Mouse (Mus musculus) v-Abl transformed pro-B cells (cell line): ENCODE results near the gene Plekhg2.

Experiments used
- in situ Hi-C, 2 experiments: fragments of 400-800 bp; cut with MboI; formaldehyde crosslinking; loops; one replicate each; pipeline ENCODE4 v1.15.1; 2025; ENCODE audit not compliant: unreplicated experiment in 2 of 2

Plekhg2 gene

DNA sequence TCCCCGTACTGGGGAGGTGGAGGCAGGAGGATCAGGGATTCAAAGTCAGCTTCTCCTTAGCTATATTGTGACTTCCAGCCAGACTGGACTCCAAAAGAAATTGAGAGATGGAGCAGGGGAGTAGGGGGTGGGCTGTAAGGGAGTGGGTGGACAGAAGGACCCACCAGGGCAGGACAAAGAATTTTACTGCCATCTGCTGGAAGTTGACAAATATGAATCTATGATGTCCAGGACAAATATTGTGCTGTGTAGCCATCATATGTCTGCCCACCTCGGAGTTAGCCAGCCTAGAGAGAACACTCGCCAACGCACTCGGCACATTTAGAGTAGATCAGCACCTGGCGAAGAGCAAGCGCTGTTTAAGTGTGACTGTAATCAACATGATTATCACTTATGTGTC lies 23.8 kb downstream of the Plekhg2 start:
- in situ Hi-C loops, result loop anchor here (5.0 to 10.0 kb wide), 2 partner anchors 71 to 74 kb away; partner anchors contain the start of gene Eid2b (in 2 of the 2)

DNA sequence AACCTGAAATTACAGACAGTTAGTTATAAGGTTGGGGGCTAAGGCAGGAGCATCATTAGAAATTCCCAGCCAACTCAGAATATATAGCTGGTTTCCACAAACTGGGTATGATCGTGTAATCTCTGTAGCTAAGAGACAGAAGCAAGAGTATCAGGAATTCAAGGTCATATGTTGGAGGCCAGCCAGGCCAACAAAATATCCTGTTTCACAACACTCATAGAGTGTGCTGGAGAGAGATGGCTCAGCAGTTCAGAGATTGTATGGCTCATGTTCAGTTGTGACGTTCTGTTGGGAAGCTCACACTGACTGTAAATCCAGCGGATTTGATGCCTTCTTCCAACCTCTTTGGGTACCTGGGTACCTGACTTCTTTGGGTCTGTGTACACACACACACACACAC lies 24.7 kb downstream of the Plekhg2 start:
- in situ Hi-C loops, result loop anchor here (5.0 to 10.0 kb wide), 2 partner anchors 70 to 73 kb away; partner anchors contain the start of gene Eid2b (in 2 of the 2)

DNA sequence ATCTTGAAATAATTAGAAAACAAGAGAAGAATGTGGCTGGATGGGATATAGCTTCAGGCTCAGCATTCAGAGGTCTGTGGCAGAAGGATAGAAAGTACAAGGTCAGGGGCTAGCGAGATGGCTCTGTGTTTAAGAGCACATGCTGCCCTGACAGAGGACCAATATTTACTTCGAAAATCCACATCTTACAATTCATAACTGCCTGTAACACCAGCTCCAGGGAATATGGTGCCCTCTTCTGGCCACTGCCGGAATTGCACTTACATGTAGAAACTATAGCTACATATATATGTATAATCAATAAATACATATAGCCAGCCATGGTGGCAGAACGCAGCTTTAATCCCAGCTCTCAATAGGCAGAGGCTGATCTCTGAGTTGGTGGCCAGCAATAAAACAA lies 27.8 kb downstream of the Plekhg2 start:
- in situ Hi-C loops, result loop anchor here (5.0 to 10.0 kb wide), 2 partner anchors 67 to 70 kb away; partner anchors contain the start of gene Eid2b (in 2 of the 2)

GRCm38 (mm10) chr7:28341381-28341780 lies 31.0 kb downstream of the Plekhg2 start:
- in situ Hi-C loops, result loop anchor here in 1 of 2 experiments (10.0 kb wide), 1 partner anchor 67 kb away; the partner anchor contains the start of gene Eid2b

GRCm38 (mm10) chr7:28339213-28339917 lies 33.0 kb downstream of the Plekhg2 start:
- in situ Hi-C loops, result no loop called here

DNA sequence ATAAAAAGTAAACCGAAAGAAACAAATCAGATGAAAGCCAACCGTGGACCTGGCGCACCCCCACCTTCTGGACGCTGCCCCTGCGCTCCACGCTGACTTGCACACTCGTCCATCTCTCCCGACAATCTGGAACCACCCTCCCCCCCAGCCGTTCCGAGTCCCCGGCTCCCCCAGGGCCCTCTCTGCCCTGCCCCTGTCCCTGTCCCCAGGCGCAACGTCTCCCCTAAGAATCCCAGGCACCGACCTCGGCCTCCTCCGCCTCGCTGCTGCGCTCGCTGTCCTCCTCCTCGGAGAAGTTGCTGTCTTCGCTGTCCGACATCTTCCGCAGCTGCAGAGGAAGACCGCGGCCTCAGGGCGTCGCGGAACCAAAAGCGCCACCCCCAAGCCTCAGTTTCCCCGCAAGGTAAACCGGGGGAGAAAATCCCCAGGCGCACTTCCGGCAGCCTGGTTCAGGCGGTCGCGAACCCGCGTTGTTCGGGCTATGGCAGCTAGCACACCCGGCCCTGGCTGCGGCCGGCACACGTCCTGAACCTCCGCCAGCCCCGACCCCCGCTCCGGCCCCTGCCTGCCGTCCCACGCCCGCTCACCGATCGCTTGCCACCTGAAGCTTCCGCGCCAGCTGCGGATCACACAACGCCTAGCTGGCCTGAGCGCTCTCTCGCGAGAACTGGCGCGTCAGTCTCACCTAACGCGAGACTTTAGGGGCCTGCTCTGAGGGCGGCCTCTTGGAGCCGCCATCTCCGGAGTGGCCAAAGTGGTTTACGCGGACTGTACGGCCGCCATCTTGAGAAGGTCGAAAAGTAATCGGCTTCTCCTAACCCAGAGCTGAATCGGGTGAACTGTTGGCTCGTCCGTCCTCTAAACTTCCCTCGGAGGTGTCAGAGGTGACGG lies 34.0 kb downstream of the Plekhg2 start, which contains the start of gene Supt5:
Gene Supt5, minus strand, starts transcription at position 639 of the 891 bp plus-strand sequence.
- in situ Hi-C loops, result no loop called here

GRCm38 (mm10) chr7:28335471-28335870 lies 36.9 kb downstream of the Plekhg2 start:
- in situ Hi-C loops, result no loop called here

- in situ Hi-C loops, result no loop called here
Measured at GRCm38 (mm10) chr7:28334534-28334933, 37.9 kb downstream of the Plekhg2 start.

- in situ Hi-C loops, result no loop called here
Measured at GRCm38 (mm10) chr7:28328260-28328659, 44.1 kb downstream of the Plekhg2 start.

GRCm38 (mm10) chr7:28326457-28326856 lies 45.9 kb downstream of the Plekhg2 start:
- in situ Hi-C loops, result no loop called here

- in situ Hi-C loops, result no loop called here
Measured at GRCm38 (mm10) chr7:28325293-28325692, 47.1 kb downstream of the Plekhg2 start.

DNA sequence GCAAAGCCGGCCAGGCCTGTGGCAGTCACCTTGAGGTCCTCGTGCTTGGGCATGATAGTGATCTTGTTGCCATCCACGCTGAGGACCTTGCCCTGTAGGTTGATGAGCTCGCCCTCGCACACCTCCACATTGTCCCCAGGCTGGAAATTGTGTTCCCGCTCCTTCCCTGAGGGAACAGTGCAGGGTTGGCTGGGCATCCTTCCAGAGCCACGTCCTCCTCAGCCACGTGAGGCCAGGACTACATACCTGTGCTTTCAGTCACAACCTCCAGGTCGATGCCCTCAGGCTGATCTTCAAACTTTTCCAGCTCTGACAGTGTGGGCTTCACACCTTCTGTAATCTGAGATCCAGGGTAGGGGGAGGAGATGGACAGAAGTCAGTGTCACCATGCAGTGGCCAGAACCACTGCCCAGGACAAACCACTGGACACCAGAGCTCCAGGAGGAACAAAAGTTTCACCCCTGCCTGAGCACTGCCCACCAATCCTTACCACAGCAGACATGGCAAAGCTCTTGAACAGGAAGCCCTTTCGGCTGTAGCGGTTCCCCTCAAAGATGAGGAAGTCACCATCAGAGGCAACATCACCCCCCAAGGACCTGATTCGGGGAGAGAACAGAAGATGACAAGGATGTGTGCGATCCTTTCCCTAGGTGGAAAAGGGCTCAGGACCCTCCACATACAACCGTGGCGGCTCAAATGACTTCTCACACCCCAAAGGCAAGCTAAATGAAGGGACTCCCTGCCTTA lies 50.3 kb downstream of the Plekhg2 start:
- in situ Hi-C loops, result loop anchor here in 1 of 2 experiments (25.0 kb wide), 1 partner anchor 660 kb away; the partner anchor contains the start of genes Map3k10 and Ttc9b

DNA sequence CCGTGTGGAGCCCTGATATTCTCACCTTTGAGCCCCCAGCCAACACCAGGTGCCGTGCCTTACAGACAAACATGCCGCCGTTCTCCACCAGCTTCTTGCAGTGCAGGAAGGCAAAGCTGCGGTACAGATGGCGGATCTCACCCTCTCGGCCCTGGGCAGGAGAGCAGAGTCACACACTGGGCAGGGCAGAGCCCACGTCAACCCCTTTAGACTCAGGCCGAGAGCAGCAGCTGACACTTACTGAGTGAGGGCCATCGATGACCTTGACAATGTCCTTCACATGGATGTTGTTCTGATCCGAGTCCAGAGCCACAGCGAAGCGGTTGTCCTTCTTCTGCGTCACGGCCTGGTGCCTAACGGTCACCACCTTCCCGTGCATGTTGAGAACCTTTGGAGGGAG lies 53.7 kb downstream of the Plekhg2 start:
- in situ Hi-C loops, result loop anchor here in 1 of 2 experiments (25.0 kb wide), 1 partner anchor 656 kb away; the partner anchor contains the start of genes Map3k10 and Ttc9b

- in situ Hi-C loops, result loop anchor here in 1 of 2 experiments (25.0 kb wide), 1 partner anchor 656 kb away; the partner anchor contains the start of genes Map3k10 and Ttc9b
Measured at GRCm38 (mm10) chr7:28318036-28318435, 54.4 kb downstream of the Plekhg2 start.

- in situ Hi-C loops, result loop anchor here in 1 of 2 experiments (25.0 kb wide), 1 partner anchor 650 kb away; the partner anchor contains the start of genes Map3k10 and Ttc9b
Measured at GRCm38 (mm10) chr7:28311926-28312543, 60.4 kb downstream of the Plekhg2 start, which contains the start of gene Timm50. Timm50 (minus strand) TSS chr7:28312072.

GRCm38 (mm10) chr7:28311151-28311925 lies 61.1 kb downstream of the Plekhg2 start:
- in situ Hi-C loops, result loop anchor here in 1 of 2 experiments (25.0 kb wide), 1 partner anchor 649 kb away; the partner anchor contains the start of genes Map3k10 and Ttc9b

- in situ Hi-C loops, result loop anchor here (10.0 to 25.0 kb wide), 2 partner anchors 625 to 647 kb away; partner anchors contain the start of genes Map3k10 (in 1 of the 2), Ttc9b (in 1 of the 2) and Zfp607b (in 1 of the 2)
Measured at GRCm38 (mm10) chr7:28309737-28310136, 62.7 kb downstream of the Plekhg2 start.
